Mouse (Mus musculus) G1E (cell line): ENCODE data around the gene Gse1.

ENCODE experiments used
- CTCF ChIP-seq: IDR thresholded peaks from 2 replicates; pipeline ENCODE4 v1.5.1; 2012; ENCODE audit warnings: low read depth, low read length, inconsistent platforms, mixed read lengths
- GATA2 ChIP-seq: IDR thresholded peaks from 2 replicates; pipeline ENCODE4 v1.6.1; 2012; ENCODE audit warnings: low read depth, low read length, inconsistent platforms, borderline replicate concordance

- TF ChIP-seq GATA2 (no peak), CTCF (no peak)
These were observed 202.8 kb downstream of the Gse1 start for GRCm38 (mm10) chr8:120431042-120431441.
